Mouse (Mus musculus): ENCODE measurements at regions not wholly inside any gene's neighbourhood (a gene's known extent, or its start where the extent isn't known, plus 50 kb on each side); places are given as distances from the start of the nearest gene placed in this dataset.
A peak's percentile ranks its signal among the peaks of the same experiment; 100 is the strongest.

DNA sequence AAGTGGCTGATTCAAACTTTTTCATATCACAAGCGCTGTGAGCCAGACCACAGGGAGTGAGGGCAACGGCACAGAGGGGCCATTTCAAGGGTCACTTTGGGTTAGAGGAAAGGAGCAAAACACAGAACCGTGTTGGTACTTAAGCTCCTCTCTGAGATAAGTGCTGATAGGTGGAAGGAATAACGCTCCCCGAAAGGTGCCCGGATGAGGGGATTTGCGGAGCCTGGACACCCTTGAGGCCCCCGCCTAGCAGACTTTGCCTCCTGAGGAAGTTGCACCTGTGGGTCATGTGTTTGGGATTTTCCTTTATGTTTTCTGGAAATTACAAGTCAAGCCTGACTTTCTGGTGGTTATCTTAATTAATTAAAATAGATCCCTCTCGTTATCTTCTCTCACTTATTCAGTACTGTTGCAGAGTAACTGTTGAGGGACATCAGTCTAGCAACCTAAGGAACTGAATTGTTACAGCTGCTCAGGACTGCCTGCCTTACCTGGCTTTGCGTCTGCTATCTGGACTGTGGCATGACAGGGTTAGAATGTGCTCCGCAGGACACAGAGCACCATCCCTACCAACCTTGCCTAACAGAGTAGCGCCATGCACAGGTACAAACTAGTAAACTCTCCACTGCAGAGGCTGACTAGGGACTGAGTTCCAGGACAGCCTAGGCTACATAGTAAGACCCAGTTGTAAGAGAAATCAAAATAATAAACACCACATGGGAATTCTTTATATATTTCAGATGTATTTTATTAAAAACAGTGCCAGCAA is 137.4 kb upstream of the Plcz1 start:
- no peak for DNase-seq

DNA sequence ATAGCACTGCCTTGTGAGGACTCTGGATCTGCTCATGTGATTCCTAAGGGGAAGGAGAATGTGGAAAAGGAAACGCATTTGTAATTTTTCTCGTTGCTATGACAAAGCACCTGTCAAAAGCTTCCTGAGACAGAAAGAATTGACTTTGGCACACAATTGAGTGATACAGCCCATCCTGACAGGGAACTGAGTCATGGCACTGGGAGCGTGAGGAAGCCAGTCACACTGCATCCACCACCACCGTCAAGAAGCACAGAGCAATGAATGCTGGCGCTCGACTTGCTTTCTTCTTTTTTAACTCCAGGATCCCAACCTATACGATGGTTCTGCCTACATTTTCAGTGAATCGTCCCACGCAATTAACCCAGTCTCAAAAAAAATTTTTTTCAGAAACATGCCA is 131.5 kb upstream of the Plcz1 start:
- DNase-seq = no peak

DNA sequence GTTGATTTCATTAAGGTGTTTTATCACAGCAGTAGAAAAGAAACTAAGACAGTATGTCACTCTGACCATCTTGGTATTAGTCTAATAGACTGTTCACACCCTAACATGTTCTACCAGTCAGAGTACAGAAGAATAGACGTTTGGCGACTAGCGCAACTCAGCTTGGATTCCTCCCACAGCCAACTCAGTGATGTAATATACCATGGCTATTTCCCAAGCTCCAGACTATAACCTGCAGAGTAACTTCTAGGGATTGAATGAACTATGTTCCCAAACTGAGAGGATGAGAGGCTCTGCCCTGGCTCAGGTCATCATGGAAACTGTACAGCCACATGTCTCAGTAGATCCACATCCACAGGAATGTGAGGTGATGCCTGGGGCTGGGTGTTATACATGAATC is 128.6 kb upstream of the Plcz1 start:
- no peak for DNase-seq

DNA sequence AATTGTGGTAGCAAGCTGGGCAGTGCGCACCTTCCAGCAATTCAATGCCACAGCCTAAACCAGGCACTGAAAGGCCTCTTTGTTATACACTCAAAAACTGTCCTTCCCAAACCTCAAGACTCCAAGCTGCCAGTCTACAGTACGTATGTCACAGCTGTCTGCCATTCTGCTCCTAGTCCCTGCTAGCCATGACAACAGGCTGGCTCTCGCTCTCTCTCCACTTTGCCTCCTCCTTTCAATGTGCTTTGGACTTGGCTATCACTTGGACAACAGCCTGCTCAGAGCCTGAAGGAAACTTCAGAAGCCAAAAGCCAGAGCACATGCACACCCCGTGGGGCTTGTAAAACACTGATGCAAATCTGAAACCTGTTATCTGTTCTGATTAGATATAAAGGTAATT is 125.9 kb upstream of the Plcz1 start:
- no peak for DNase-seq

DNA sequence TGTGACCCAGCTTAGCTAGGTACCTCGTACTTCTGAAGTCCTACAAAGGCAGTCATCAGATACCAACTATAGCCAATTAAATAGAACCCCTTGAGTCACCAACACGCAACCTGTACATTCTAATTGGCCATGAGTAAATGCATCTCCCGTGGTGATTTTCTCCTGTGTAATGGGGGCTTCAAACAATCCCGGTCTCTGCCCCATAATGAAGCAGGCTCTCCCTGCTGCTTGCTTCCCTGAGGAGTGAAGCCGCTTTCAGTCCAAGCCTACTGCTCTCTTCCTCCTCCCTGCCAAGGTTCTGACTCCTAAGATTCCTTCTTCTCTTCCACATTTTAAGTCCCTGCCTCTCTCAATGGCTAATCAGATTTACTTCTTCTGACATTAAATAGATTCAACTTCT is 121.5 kb upstream of the Plcz1 start:
- no peak for DNase-seq

DNA sequence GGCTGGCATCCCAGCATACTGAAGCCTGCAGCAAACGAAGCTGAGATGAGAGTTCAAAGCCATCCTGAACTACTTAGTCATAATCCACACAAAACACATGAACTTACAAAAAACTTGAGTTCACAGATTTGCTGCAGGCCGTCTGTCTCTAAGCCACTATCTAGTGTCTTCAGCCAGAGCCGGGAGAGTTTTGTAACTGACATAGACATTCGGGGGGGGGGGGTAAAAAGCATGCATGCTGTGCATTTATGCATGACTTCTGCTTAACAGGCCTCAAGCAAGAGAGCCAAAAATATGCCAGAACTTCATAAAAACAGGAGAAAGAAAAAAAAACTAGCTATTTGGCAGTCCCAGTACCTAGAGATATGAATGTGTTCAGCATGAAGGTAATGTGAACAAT is 120.2 kb upstream of the Plcz1 start:
- DNase-seq = no peak

DNA sequence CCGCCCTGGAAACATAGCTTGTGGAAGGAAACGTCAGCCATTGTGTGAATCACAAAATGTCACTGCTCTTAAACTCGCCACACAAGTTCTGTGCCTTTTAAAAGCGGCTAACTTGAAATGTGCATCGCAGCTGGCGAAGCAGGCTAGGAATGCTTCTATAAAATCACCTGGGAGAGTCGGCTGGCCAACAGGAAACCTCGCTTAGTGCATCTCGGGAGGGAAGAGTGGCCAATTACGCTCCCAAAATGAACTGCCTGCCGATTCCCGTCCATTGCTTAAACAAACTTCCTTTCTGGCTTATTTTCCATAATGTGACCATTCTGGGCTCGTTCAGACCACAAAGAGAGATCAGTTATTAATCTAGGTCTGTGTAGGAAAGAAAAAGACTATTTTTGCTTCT is 119.7 kb upstream of the Plcz1 start:
- DNase-seq = no peak

DNA sequence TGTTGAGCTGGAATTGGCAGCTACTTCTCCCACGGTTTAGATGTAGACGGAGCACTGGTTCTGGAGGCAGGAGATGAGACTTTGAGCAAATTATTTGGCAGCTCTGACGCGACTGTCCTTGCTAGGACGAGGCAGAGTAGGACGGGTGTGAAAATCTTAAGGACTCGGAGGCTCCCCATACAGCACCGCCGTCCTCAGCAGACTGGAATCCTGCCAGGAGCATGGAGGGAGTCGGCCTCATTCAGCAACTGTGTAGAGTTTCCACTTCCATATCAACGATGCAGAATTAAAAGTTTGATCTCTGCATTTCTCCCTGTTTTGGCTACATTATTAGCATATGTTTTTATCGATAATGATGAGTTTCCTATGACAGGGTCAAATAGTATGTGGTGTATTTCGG is 117.7 kb upstream of the Plcz1 start:
- DNase-seq = no peak

DNA sequence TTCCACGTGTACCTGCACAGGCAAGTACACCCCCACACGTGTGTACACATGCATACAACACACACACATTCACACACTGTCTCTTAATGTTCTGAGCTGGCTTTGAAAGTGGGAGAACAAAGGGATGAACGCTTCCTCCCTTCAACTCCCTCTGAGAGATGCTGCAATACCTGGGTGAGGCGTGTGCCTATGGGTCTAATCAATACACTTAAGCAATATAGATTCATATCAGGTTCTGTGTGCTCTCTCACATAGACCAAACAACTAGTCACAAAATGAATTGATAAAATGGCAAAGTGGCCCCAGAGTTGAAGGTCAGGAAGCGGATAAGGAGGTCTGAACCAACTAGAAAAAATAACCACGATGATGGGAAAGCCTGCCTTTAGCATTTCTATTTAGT is 116.1 kb upstream of the Plcz1 start:
- no peak for DNase-seq

DNA sequence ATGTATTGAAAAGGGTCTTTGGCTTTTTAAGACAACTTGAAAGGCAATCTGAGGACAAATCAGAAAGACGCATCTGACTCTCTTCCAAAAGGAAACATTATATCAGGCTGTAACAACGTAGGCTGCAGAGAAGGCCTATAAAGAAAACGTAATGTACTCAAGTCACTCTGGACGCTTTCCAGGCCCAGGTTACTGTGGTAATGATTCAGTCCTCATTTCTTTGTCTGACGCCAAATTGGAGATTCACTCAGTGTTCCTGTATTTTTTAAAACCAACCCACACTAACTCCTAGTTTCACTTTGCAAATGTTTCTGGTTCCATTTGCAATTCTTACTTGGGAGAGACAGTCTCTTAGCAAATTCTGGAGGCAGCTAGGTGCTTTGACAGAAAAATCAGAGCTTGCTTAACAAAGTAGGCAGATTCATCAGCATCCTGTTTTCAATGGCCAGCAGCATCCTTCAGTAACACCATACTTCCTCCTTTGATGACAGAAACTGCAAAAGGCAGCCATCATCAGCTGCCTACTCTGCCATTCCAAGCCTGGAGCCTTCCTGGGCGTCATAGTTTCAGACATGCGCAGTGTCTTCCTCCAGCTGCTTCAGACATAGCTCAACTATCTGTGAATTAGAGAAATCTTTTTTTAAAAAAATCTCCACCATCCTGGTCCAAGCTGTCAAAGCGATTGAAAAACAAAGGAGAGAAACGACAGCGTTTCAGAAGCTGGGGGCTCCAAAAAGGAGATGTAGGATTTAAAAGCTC is 111.3 kb upstream of the Plcz1 start:
- no peak for DNase-seq

DNA sequence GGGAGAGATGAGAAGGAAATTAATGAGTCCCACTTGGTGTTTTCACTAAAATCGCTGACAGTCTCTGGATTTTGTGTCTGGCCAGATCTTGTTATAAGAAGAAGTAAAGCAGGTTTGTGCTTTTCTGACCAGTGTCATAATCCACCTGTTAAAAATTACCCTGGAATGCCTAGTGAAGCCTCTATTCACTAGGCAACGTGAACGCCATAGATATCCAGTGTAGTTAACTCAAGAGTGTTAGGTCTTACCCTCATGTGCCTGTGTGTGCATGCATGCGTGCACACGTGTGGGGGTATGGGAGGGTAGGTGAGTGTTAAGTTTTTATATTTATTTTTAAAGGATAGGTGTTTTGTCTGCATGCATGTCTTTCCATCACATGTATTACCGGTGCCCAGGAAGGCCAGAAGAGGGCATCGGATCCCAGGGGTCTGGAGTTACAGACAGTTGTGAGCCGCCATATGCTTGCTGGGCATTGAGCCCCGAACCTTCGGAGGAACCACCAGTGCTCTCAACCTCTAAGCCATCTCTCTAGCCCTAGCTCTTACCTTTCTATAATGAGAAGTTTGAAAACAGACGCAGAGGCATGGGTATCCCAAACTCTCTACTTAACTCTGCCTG is 107.5 kb upstream of the Plcz1 start:
- no peak for DNase-seq

DNA sequence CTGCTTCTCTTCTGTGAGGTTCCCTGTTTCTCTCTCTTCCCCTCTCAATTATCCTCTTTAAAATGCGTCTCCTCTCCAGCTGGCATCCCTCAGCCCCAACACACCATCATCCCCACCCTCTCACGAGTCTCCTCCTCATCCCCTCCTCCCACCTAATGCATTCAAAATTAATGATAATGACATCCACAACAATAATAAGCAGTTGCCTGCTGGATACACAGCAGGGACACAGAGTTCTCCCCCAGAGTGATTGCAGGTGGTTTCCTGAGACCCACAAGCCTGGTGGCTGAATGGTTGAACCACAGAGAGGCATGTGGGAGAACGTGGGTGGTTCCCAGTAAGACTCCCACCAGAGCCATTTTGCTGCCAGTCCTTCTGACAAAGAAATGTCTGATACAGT is 106.9 kb upstream of the Plcz1 start:
- no peak for DNase-seq

DNA sequence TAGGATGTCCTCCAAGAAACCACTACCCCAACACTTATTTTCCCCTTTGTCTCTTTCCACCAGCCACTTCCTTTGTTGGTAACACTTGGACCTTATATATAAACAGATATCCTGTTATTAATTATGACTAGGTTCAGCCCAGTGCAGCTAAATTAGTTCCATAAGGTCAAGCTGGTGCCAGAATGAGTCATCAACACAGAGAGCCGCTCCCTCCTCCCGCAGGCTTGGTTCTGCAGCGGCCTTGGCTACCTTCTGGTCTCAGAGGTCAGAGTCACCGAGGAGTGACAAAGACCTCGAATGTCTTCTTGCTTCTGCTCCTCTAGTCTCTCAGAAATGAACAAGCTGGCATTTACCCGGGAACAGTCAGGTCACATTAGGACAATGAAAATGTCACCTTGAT is 106.5 kb upstream of the Plcz1 start:
- peak; percentile 13 for DNase-seq

DNA sequence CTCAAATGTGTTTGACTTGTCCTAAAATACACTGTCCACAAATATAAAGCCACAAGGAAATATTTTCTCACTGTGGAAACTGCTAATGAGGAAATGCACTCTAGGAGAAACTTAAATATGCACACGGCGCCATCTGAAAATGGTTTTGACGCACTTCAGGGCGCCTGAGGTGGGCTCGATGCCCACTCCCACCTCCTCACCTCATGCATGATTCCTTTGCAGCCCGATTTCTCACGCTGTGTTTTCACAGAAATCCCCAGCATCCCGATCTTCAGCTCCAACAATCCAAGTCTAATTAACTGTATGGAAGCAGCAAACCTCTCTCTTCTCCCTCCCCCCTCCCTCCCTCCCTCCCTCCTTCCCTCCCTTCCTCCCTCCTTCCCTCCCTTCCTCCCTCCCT is 92.5 kb upstream of the Plcz1 start:
- no peak for DNase-seq

DNA sequence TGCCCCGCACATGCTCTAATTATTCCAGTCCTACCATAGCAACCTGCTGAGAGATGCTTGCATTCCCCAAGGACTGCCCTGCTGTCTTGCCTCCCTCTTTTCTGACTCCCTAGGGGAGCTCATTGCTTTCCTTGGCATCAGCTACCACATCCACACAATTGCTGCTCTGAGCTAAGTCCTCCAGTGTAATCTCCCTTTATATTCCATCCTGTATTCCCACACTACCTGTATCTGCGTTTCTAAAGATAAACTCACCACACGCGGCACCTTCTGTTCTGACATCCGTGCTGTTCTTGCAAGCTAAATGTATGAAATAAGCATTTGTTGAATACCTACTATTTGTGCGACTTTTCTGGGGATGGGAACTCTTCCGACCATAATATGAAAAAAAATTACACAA is 85.4 kb upstream of the Plcz1 start:
- no peak for DNase-seq

DNA sequence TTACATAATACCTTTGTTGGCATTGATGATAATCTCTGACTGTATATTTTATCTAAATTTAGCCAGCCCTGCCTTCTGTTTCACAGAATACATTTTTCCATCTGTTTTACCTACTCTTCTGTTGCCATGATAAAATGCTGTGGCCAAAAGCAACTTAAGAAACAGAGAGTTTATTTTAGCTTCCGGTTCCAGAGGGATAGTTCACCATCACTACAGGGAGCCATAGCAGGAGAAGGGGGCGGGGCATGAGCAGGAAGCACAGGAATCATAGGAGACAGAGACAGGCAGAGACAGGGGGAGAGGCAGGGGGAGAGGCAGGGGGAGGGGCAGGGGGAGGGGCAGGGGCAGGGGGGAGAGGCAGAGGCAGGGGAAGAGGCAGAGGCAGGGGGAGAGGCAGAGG is 72.8 kb upstream of the Plcz1 start:
- no peak for DNase-seq

DNA sequence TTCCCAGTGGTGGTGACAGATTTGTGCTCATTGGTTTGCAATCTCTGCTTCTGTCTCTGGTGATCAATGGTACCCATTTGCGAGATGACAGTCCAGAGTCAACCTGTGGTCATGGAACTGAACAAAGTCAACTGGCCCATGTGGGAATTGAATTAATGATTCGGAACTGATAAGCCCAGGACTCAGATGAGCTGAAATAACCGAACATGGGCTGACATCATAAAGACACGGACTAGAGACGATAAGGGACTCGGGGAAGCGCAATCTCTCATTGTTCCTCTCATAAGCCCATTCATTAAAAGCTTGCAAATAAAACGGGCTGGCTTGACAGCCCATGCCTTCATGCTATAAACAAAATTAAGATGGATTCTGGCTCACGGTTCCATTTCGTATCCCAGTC is 70.8 kb upstream of the Plcz1 start:
- no peak for DNase-seq

DNA sequence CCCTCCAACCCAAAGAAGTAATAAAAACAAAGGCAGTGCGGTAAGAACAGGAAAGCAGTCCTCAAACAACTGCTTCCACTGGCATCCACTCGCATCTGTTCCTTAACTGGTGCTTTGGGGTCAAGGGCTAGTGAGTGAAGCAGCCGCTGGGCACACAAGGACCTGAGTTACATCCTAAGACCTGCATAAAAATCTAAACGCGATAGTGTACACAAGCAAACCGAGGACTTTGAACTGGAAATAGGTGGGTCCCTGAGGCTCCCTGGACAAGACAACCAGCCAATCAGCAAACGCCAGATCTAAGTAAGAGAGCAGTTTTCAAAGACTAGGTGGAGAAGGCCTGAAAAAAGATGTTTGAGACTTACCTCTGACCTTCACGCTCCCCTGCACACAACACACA is 66.8 kb upstream of the Plcz1 start:
- DNase-seq = no peak

DNA sequence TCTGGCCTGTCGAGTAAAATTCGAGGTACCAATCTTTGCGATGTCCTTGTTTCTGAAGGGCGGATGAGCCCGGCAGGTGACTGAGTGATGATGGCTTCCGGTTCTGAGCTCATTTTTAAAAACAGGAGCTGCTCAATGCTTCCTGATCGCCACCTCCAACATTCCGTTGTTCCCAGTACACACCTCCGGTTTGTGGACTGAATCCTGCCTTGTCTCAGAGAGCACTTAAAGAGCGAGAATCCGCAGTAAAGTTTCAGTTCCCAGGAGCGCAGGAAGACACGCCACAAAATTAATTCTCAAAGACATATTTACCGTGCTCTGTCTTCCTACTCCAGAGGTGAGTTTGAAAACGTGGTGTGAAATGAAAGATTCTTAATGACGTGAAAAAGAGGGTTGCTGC is 66.4 kb upstream of the Plcz1 start:
- DNase-seq = no peak

DNA sequence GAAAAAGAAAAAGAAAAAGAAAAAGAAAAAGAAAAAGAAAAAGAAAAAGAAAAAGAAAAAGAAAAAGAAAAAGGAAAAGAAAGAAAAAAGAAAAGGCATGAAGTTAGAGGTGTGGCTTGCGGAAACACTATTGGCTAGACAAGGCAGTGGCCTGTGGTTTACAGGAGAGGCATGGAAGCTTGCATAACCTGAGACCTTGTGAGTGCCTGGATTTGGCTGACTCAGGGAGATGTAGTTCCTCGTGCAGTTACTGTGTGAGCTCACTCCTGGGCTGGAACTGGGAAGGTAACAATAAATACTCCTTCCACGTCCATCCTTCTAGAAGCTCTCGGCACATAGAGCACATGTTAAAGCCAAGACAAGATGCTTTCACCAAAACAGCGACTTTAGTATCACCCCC is 64.9 kb upstream of the Plcz1 start:
- no peak for DNase-seq

DNA sequence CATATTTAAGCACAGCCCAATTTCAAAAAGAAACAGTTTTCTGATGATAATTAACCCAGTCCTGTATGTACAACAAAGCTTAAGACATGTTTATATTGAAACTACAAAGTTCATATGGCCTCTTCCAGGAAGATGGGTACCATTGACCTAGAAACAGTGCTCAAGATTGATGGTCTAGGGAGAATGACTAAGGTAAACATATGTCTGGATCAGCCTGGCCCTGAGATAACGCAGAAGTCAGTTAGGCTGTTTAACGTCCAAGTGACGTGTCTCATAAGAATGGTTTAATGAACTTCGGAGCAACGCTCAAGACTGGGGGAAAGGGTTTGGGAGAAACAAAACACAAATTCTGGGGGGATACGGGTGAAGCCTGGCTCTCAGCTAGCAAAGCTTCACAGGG is 60.8 kb upstream of the Plcz1 start:
- no peak for DNase-seq

DNA sequence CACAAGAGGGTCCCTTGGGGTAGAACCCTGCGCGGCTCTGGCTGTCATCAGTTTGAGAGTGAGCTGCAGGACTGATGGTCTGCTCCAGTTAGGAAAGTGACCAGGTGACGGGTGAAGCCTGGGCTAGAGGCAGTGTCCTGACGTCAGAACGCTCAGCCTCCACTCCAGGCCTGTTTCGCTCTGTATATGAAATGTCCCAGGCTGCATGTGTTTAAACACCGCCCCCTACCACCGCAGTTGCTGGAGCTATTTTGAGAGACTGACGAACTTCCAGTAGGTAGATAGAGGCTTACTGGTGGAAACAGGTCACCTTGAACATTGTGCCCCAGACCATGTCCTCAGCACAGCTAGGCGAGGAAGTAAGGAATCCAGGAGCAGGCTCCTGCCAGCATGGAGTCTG is 54.2 kb upstream of the Plcz1 start:
- DNase-seq = no peak
